Mouse (Mus musculus) intestine, postnatal 0 days (tissue): ENCODE measurements around the gene Plau. TPM values are rescaled to one million over a fixed set of nuclear protein-coding genes. Genes with fewer than 3 reads are reported as not detected.
A peak's percentile ranks its signal among the peaks of the same experiment; 100 is the strongest.

Source experiments
- ATAC-seq: fragments of 200-750 bp; cut with Nextera tagmentation; 2 replicates; pipeline ENCODE4 v1.8.0; 2017; ENCODE audit warnings: mild to moderate bottlenecking, moderate TSS enrichment, moderate library complexity
- H3K27ac ChIP-seq: fragments of 300-500 bp; sonication (generic); 2 replicates; pipeline ENCODE4 v1.5.1; 2014; ENCODE audit warnings: mild to moderate bottlenecking, low read depth, low read length, moderate library complexity
- H3K27me3 ChIP-seq: fragments of 300-500 bp; sonication (generic); replicated peaks from 2 replicates; pipeline ENCODE4 v1.6.1; 2014; ENCODE audit warnings: low read length, mixed read lengths; ENCODE audit not compliant: control insufficient read depth, insufficient read depth
- H3K36me3 ChIP-seq: fragments of 300-500 bp; sonication (generic); 2 replicates; pipeline ENCODE4 v1.6.1; 2014; ENCODE audit warnings: mild to moderate bottlenecking, moderate library complexity; ENCODE audit not compliant: control insufficient read depth, insufficient read depth
- H3K4me1 ChIP-seq: fragments of 300-500 bp; sonication (generic); replicated peaks from 2 replicates; pipeline ENCODE4 v1.6.1; 2014; ENCODE audit warnings: antibody characterized with exemption, low read length, mixed read lengths; ENCODE audit not compliant: control insufficient read depth, insufficient read depth
- H3K4me2 ChIP-seq: fragments of 300-500 bp; sonication (generic); replicated peaks from 2 replicates; pipeline ENCODE4 v1.6.1; 2014; ENCODE audit warnings: low read depth, mild to moderate bottlenecking, moderate library complexity
- H3K4me3 ChIP-seq: fragments of 300-500 bp; sonication (generic); 2 replicates; pipeline ENCODE4 v1.5.1; 2014; ENCODE audit warnings: low read depth, low read length
- H3K9ac ChIP-seq: fragments of 300-500 bp; sonication (generic); 2 replicates; pipeline ENCODE4 v1.6.1; 2014; ENCODE audit warnings: mild to moderate bottlenecking, low read depth, low read length
- H3K9me3 ChIP-seq: fragments of 300-500 bp; sonication (generic); 2 replicates; pipeline ENCODE4 v1.6.1; 2016; ENCODE audit warnings: mixed run types; ENCODE audit not compliant: control insufficient read depth
- CTCF ChIP-seq: sonication (generic); IDR thresholded peaks from 2 replicates; pipeline ENCODE4 v1.5.1; 2016; ENCODE audit warnings: low read depth, mild to moderate bottlenecking, control low read depth, antibody characterized with exemption, moderate library complexity
- WGBS: fragments of 180-500 bp; shearing (Covaris S2); extraction: QIAGEN DNeasy Blood & Tissue Kit; methylation state at CpG from one replicate; pipeline ENCODE4 v1.1.7; 2014; 5-methylcytosine and 5-hydroxymethylcytosine counted together
- polyA plus RNA-seq: library from polyadenylated mRNA; unstranded; fragments of >200 nt; fragmentation: Nextera tagmentation; extraction: Ambion mirVana; gene quantifications from 2 replicates; pipeline ENCODE4 v1.2.1, GENCODE M21; 2015

Gene Plau
- polyA plus RNA-seq, 1 experiment from 2014 or later: 2.7 TPM

GRCm38 (mm10) chr14:20837681-20838080, 1.2 kb downstream of the Plau start:
- ATAC-seq: no peak
- Histone ChIP-seq H3K36me3 (no peaks in the 10 kb centered on the region), H3K27ac (no peak overlapping the region), H3K27me3 (no peaks in the 10 kb centered on the region), H3K9me3 (no peaks in the 10 kb centered on the region), H3K4me3 (no peak overlapping the region), H3K4me2 (peak overlapping the region; percentile 85), H3K9ac (no peak overlapping the region), H3K4me1 (0 out of 2 replicates have a peak, but pooled peaks cover 7% of the 10 kb centered on the region)
- no peak for TF ChIP-seq CTCF
- 79% methylated on average over 7 of the region's 7 CpGs for WGBS

- Histone ChIP-seq H3K4me1 (0 out of 2 replicates have a peak, but pooled peaks cover 6% of the 10 kb centered on the region), H3K36me3 (no peaks in the 10 kb centered on the region), H3K4me2 (no peak overlapping the region), H3K9me3 (no peaks in the 10 kb centered on the region), H3K27ac (no peak overlapping the region), H3K9ac (no peak overlapping the region), H3K4me3 (no peak overlapping the region), H3K27me3 (no peaks in the 10 kb centered on the region)
- 81% methylated on average over 2 of the region's 2 CpGs for WGBS
- no peak for ATAC-seq
- TF ChIP-seq CTCF: no peak
Measured at GRCm38 (mm10) chr14:20841526-20841925, 5.1 kb downstream of the Plau start.

GRCm38 (mm10) chr14:20842629-20843028, 6.2 kb downstream of the Plau start:
- no peaks in the 10 kb centered on the region for H3K4me1 ChIP-seq
- no peaks in the 10 kb centered on the region for H3K27me3 ChIP-seq
- no peak for ATAC-seq
- no peak for TF ChIP-seq CTCF
- WGBS: 70% methylated on average over 3 of the region's 3 CpGs
- no peak overlapping the region for H3K4me3 ChIP-seq
- H3K36me3 ChIP-seq: no peaks in the 10 kb centered on the region
- no peak overlapping the region for H3K9ac ChIP-seq
- H3K27ac ChIP-seq: no peak overlapping the region
- H3K4me2 ChIP-seq: no peak overlapping the region
- no peaks in the 10 kb centered on the region for H3K9me3 ChIP-seq

- no peak overlapping the region for H3K4me2 ChIP-seq
- H3K9ac ChIP-seq: no peak overlapping the region
- H3K27ac ChIP-seq: no peak overlapping the region
- H3K36me3 ChIP-seq: no peaks in the 10 kb centered on the region
- no peak for TF ChIP-seq CTCF
- no peaks in the 10 kb centered on the region for H3K4me1 ChIP-seq
- no peak overlapping the region for H3K4me3 ChIP-seq
- no peaks in the 10 kb centered on the region for H3K27me3 ChIP-seq
- 86% methylated on average over 6 of the region's 6 CpGs for WGBS
- no peak for ATAC-seq
- H3K9me3 ChIP-seq: no peaks in the 10 kb centered on the region
Measured at GRCm38 (mm10) chr14:20844126-20844525, 7.7 kb downstream of the Plau start.

GRCm38 (mm10) chr14:20844671-20845576, 8.5 kb downstream of the Plau start:
- no peaks in the 10 kb centered on the region for H3K4me1 ChIP-seq
- no peak overlapping the region for H3K4me2 ChIP-seq
- H3K27ac ChIP-seq: no peak overlapping the region
- H3K9ac ChIP-seq: no peak overlapping the region
- WGBS: 91% methylated on average over 10 of the region's 10 CpGs
- H3K4me3 ChIP-seq: no peak overlapping the region
- H3K27me3 ChIP-seq: no peaks in the 10 kb centered on the region
- TF ChIP-seq CTCF: no peak
- H3K9me3 ChIP-seq: no peaks in the 10 kb centered on the region
- no peak for ATAC-seq
- no peaks in the 10 kb centered on the region for H3K36me3 ChIP-seq

GRCm38 (mm10) chr14:20845577-20846088, 9.2 kb downstream of the Plau start:
- Histone ChIP-seq H3K27ac (no peak overlapping the region), H3K4me2 (no peak overlapping the region), H3K27me3 (no peaks in the 10 kb centered on the region), H3K9ac (no peak overlapping the region), H3K36me3 (no peaks in the 10 kb centered on the region), H3K9me3 (no peaks in the 10 kb centered on the region), H3K4me3 (no peak overlapping the region), H3K4me1 (no peaks in the 10 kb centered on the region)
- no peak for TF ChIP-seq CTCF
- 67% methylated on average over 9 of the region's 9 CpGs for WGBS
- no peak for ATAC-seq
